Mouse (Mus musculus): ENCODE data around the gene Gm5862.
"Not testable (repeated sequence)": the region's sequence is repeated elsewhere in the genome, so short reads cannot be mapped to it uniquely, and the experiment has no call there.

GRCm38 (mm10) chr5:26058481-26058880, 35.8 kb upstream of the Gm5862 start, which contains the start of gene Gm7347:
- not testable (repeated sequence) for TF ChIP-seq MAX (IDR thresholded peaks at IDR 0.05; ENCODE audit: low read depth); CEBPB (IDR thresholded peaks at IDR 0.05; ENCODE audit: insufficient read depth, poor library complexity, severe bottlenecking)

Measured in myocyte (in vitro differentiated cells).